Mouse (Mus musculus) limb, embryonic 14.5 days (tissue): ENCODE results near the gene Apoh. TPM values are rescaled to one million over a fixed set of nuclear protein-coding genes. Genes with fewer than 3 reads are reported as not detected.

ENCODE experiments used
- ATAC-seq: fragments of 200-750 bp; cut with Nextera tagmentation; 2 replicates; pipeline ENCODE4 v1.8.0; 2017; ENCODE audit warnings: low read depth, moderate number of reproducible peaks, moderate TSS enrichment; ENCODE audit not compliant: low FRiP score
- DNase-seq: peaks from one replicate; pipeline ENCODE4 v3.0.0-alpha.2; 2015; ENCODE audit warnings: low spot score
- H3K27ac ChIP-seq: fragments of 300-500 bp; sonication (generic); replicated peaks from 2 replicates; pipeline ENCODE4 v1.5.1; 2014; ENCODE audit warnings: low read depth, mild to moderate bottlenecking, low read length, moderate library complexity, mixed read lengths
- H3K27me3 ChIP-seq: fragments of 300-500 bp; sonication (generic); 2 replicates; pipeline ENCODE4 v1.6.1; 2014; ENCODE audit warnings: low read length, mixed read lengths; ENCODE audit not compliant: control insufficient read depth, insufficient read depth
- H3K36me3 ChIP-seq: fragments of 300-500 bp; sonication (generic); 2 replicates; pipeline ENCODE4 v1.6.1; 2014; ENCODE audit warnings: mild to moderate bottlenecking, low read length, moderate library complexity, mixed read lengths; ENCODE audit not compliant: control insufficient read depth, insufficient read depth
- H3K4me1 ChIP-seq: fragments of 300-500 bp; sonication (generic); 2 replicates; pipeline ENCODE4 v1.6.1; 2014; ENCODE audit warnings: antibody characterized with exemption, low read length, mixed read lengths; ENCODE audit not compliant: control insufficient read depth, insufficient read depth
- H3K4me2 ChIP-seq: fragments of 300-500 bp; sonication (generic); replicated peaks from 2 replicates; pipeline ENCODE4 v1.6.1; 2014; ENCODE audit warnings: low read depth, mild to moderate bottlenecking, low read length, moderate library complexity; ENCODE audit not compliant: severe bottlenecking
- H3K4me3 ChIP-seq: fragments of 300-500 bp; sonication (generic); replicated peaks from 2 replicates; pipeline ENCODE4 v1.5.1; 2014; ENCODE audit warnings: low read length
- H3K9ac ChIP-seq: fragments of 300-500 bp; sonication (generic); 2 replicates; pipeline ENCODE4 v1.6.1; 2014; ENCODE audit warnings: mild to moderate bottlenecking, low read depth, low read length, moderate library complexity; ENCODE audit not compliant: severe bottlenecking
- H3K9me3 ChIP-seq: fragments of 300-500 bp; sonication (generic); 2 replicates; pipeline ENCODE4 v1.6.1; 2016; ENCODE audit warnings: low read length; ENCODE audit not compliant: control insufficient read depth
- POLR2A ChIP-seq: fragments of 200-500 bp; IDR thresholded peaks from 2 replicates; pipeline ENCODE4 v1.8.0; 2012; ENCODE audit warnings: inconsistent platforms, mild to moderate bottlenecking, moderate library complexity, borderline replicate concordance; ENCODE audit not compliant: insufficient read depth, insufficient read length; ENCODE audit errors: extremely low read depth
- WGBS: fragments of 180-500 bp; shearing (Covaris S2); extraction: QIAGEN DNeasy Blood & Tissue Kit; methylation state at CpG from one replicate; pipeline ENCODE4 v1.1.7; 2014; 5-methylcytosine and 5-hydroxymethylcytosine counted together
- polyA plus RNA-seq, 2 experiments: library from polyadenylated mRNA; depleted of rRNA in 1 of 2; stranded (reverse) in 1 of 2; unstranded in 1 of 2; fragments of >200 nt; fragmentation: Nextera tagmentation in 1 of 2; extraction: Ambion mirVana in 1 of 2; gene quantifications; 2 replicates each; pipeline versions ENCODE4 v1.2.1 to v1.2.3; 2012 to 2014

The Apoh gene
- polyA plus RNA-seq, 2 experiments: 0.35 TPM; not detected in 1

DNA sequence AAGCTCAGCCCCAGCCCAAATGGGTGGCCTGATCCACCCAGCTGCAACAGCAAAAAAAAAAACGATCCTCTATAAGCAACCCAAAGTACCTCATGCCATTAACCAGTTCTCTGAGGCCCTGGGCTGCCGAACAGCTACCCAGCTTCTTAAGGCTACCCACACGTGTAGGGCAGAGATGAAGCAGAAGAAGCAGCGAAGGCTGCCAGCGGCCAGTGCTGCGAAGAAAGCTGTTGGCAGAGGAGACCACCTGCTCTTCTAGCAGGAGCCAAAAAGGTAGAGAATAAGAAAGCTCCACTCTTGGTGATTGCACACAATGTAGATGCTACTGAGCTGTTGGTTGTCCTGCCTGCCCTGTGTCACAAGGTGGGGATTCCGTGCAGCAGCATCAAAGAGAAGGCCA, 80.1 kb downstream of the Apoh start:
- no peak overlapping the region for H3K9ac ChIP-seq
- H3K4me2 ChIP-seq: no peak overlapping the region
- no peaks in the 10 kb centered on the region for H3K27me3 ChIP-seq
- TF ChIP-seq POLR2A: no peak
- WGBS: 66% methylated on average over 7 of the region's 7 CpGs
- H3K27ac ChIP-seq: no peak overlapping the region
- no peaks in the 10 kb centered on the region for H3K9me3 ChIP-seq
- H3K4me3 ChIP-seq: no peak overlapping the region
- DNase-seq (no peak), ATAC-seq (no peak)
- no peaks in the 10 kb centered on the region for H3K36me3 ChIP-seq
- H3K4me1 ChIP-seq: peaks cover 5% of the 10 kb centered on the region; the same call in 1 of the 2 replicates

DNA sequence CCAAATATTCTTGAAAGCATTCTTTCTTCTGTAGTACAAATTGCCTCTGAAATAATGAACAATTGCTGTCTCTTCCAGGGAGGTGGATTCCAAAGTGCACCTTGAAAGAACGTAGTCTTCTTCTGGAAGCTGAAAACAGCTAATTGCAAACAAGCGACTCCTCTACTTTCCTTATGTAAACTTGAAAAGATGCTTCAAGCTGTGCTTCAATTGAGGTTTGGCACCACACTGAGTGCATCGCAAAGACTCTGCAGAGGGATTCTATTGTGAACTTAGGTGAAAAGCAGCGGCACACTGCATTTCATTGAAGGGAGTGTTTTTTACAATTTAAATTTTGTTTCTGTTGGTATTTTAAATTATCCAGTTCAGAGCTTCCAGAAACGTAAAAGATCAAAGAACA, 81.0 kb downstream of the Apoh start:
- no peak overlapping the region for H3K9ac ChIP-seq
- no peak overlapping the region for H3K27ac ChIP-seq
- H3K4me3 ChIP-seq: peak overlapping the region; percentile 77

DNA sequence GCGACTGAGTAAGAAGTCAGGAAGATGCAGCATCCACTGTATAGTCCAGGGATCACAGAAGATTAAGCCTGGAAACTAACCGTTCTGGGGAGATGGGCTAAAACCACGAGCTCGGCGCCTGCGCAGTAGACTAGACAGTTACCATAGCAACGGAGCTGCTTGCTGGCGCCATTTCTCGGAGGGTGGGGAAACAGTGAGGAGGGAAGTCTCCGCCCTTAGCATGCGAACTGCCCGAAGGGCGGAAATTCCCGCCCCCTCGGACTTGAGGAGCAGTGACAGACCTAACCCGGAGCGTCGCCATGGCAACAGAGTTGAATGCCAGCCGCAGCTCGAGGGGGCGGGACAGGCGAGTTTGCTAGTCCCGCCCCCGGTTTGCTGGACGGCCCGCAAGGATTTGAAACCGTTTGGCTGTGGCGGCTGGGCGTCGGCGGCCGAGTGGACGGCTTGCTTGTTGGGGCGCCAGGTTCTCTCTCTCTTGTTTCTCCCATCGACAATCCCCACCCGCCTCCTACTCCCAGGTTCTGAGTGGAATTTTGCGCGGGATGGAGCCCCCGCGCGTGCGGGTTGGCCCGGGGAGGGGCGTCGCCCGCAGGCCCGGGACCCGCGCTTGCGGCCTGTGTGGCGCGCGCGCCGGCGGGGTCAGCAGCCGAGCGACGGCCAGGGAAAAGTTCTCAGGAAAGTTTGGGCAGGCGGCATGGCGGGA, 81.9 kb downstream of the Apoh start, which contains the start of gene Cep112:
Cep112 (plus strand) TSS at position 304 of the 703 bp plus-strand sequence.
- Histone ChIP-seq H3K9ac (peak within 1 kb of the TSS; percentile 89), H3K4me3 (peak within 1 kb of the TSS; percentile 77), H3K4me2 (peak within 1 kb of the TSS; percentile 69), H3K27ac (0 out of 2 replicates have a peak within 1 kb of the TSS, but pooled peaks have one; percentile 33), H3K27me3 (no peaks in the 10 kb centered on the region), H3K36me3 (no peaks in the 10 kb centered on the region), H3K4me1 (0 out of 2 replicates have a peak, but pooled peaks cover 2% of the 10 kb centered on the region), H3K9me3 (no peaks in the 10 kb centered on the region)
- ATAC-seq: peak; percentile 98
- no peak for TF ChIP-seq POLR2A
- under 1% methylated on average over 59 of the region's 61 CpGs for WGBS
- DNase-seq: peak; percentile 100

More for the DNA sequence above, 81.0 kb downstream of the Apoh start:
- WGBS: 10% methylated on average over 5 of the region's 5 CpGs
- DNase-seq: no peak
- Histone ChIP-seq H3K4me1 (peaks cover 5% of the 10 kb centered on the region; the same call in 1 of the 2 replicates), H3K36me3 (no peaks in the 10 kb centered on the region), H3K4me2 (peak overlapping the region; percentile 69), H3K9me3 (no peaks in the 10 kb centered on the region), H3K27me3 (no peaks in the 10 kb centered on the region)
- no peak for ATAC-seq
- no peak for TF ChIP-seq POLR2A

DNA sequence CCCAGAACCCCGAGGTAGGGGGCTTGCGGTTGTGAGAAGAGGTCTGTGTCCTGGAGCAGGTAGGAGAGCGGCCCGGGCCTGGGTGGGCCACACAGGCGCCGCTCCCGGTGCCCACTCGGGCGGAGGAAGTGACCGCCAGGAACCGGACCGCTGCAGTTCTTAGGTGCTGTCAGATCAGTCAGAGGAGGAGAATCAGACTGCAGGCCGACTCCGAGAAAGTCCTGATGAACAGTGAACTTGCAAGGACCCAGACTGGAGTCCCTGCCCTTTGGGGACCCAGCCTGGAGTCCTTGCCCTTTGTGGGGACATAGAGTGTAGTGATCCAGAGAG, 82.4 kb downstream of the Apoh start:
- Histone ChIP-seq H3K4me3 (peak overlapping the region; percentile 77), H3K4me2 (peak overlapping the region; percentile 69), H3K9me3 (no peaks in the 10 kb centered on the region), H3K9ac (peak overlapping the region; percentile 89), H3K27me3 (no peaks in the 10 kb centered on the region), H3K36me3 (no peaks in the 10 kb centered on the region), H3K4me1 (0 out of 2 replicates have a peak, but pooled peaks cover 2% of the 10 kb centered on the region), H3K27ac (0 out of 2 replicates have a peak overlapping the region, but pooled peaks have one; percentile 33)
- WGBS: 4% methylated on average over 14 of the region's 14 CpGs
- no peak for DNase-seq
- TF ChIP-seq POLR2A: no peak
- ATAC-seq: no peak

DNA sequence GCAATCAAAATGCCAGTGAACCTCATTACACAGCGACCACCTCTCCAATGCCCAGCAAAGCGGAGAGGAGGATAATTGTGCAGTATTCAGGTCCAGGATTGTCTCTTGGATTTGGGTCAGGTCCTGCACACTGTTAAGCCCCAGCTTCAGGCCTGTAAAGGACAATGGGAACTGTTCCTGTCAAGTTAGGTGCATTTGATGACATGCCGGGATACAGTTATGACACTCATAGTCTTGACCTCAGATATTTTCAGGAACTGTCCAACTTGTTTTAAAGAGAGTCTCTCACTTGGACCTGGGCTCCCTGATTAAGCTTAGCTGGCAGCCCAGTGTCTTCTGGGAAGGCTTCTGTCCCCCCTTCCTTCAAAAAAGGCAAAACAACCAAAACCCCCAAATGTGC, 82.9 kb downstream of the Apoh start:
- Histone ChIP-seq H3K4me3 (peak overlapping the region; percentile 77), H3K9me3 (no peaks in the 10 kb centered on the region), H3K27ac (no peak overlapping the region), H3K36me3 (no peaks in the 10 kb centered on the region), H3K27me3 (no peaks in the 10 kb centered on the region), H3K4me1 (0 out of 2 replicates have a peak, but pooled peaks cover 2% of the 10 kb centered on the region), H3K9ac (no peak overlapping the region), H3K4me2 (peak overlapping the region; percentile 69)
- 91% methylated on average over 3 of the region's 3 CpGs for WGBS
- ATAC-seq (no peak), DNase-seq (no peak)
- no peak for TF ChIP-seq POLR2A
